Mouse (Mus musculus) cerebellum, adult 2 months (tissue): ENCODE data around the gene Tmem11.

ENCODE experiments used
- CTCF ChIP-seq: fragments of 200-500 bp; IDR thresholded peaks from 2 replicates; pipeline ENCODE4 v1.5.1; 2011; ENCODE audit warnings: low read depth, mild to moderate bottlenecking, control low read depth, low read length, moderate library complexity, borderline replicate concordance; ENCODE audit not compliant: insufficient read depth
- POLR2A ChIP-seq: fragments of 200-500 bp; IDR thresholded peaks from 2 replicates; pipeline ENCODE4 v1.6.1; 2011; ENCODE audit warnings: low read length, control low read depth, borderline replicate concordance; ENCODE audit not compliant: insufficient read depth

- no peak for TF ChIP-seq POLR2A
- no peak for TF ChIP-seq CTCF
Observed at GRCm38 (mm10) chr11:60845415-60845814, 33.7 kb downstream of the Tmem11 start.
